Mouse (Mus musculus) spleen, postnatal 10 days (tissue): ENCODE data around the gene Vps53.

Experiments used
- DNase-seq, 2 experiments: peaks; one replicate each; pipeline ENCODE4 v3.0.0; 2021 to 2022; ENCODE audit warnings: low spot score in 2 of 2

Vps53 gene

GRCm38 (mm10) chr11:76168976-76169375, 10.5 kb downstream of the Vps53 start:
- DNase-seq: no peak

GRCm38 (mm10) chr11:76167079-76167765, 12.2 kb downstream of the Vps53 start:
- peak; percentile 49 to 74 for DNase-seq

GRCm38 (mm10) chr11:76166657-76167056, 12.8 kb downstream of the Vps53 start:
- DNase-seq: no peak

- no peak for DNase-seq
Measured at GRCm38 (mm10) chr11:76160251-76160650, 19.2 kb downstream of the Vps53 start.

- no peak for DNase-seq
Measured at GRCm38 (mm10) chr11:76158375-76158774, 21.1 kb downstream of the Vps53 start.

GRCm38 (mm10) chr11:76154861-76155260, 24.6 kb downstream of the Vps53 start:
- DNase-seq: no peak

- no peak for DNase-seq
Measured at GRCm38 (mm10) chr11:76154200-76154599, 25.2 kb downstream of the Vps53 start.

GRCm38 (mm10) chr11:76153236-76153951, 26.1 kb downstream of the Vps53 start:
- DNase-seq: no peak

GRCm38 (mm10) chr11:76150980-76151379, 28.5 kb downstream of the Vps53 start:
- no peak for DNase-seq

GRCm38 (mm10) chr11:76148055-76149008, 31.1 kb downstream of the Vps53 start:
- no peak for DNase-seq

GRCm38 (mm10) chr11:76146187-76147010, 33.0 kb downstream of the Vps53 start:
- no peak for DNase-seq

- DNase-seq: no peak
Measured at GRCm38 (mm10) chr11:76145169-76145568, 34.3 kb downstream of the Vps53 start.

- DNase-seq: no peak
Measured at GRCm38 (mm10) chr11:76144386-76144785, 35.1 kb downstream of the Vps53 start.

- no peak for DNase-seq
Measured at GRCm38 (mm10) chr11:76137996-76138395, 41.5 kb downstream of the Vps53 start.

- no peak for DNase-seq
Measured at GRCm38 (mm10) chr11:76135641-76136437, 43.6 kb downstream of the Vps53 start.

GRCm38 (mm10) chr11:76130859-76131258, 48.6 kb downstream of the Vps53 start:
- DNase-seq: no peak

- no peak for DNase-seq
Measured at GRCm38 (mm10) chr11:76125386-76125785, 54.1 kb downstream of the Vps53 start.

GRCm38 (mm10) chr11:76123517-76123916, 55.9 kb downstream of the Vps53 start:
- DNase-seq: no peak

GRCm38 (mm10) chr11:76122571-76122970, 56.9 kb downstream of the Vps53 start:
- DNase-seq: no peak

GRCm38 (mm10) chr11:76121086-76121485, 58.4 kb downstream of the Vps53 start:
- no peak for DNase-seq
